25 mouse cellular contexts compared by ENCODE assay signal in the genomic region with DNA sequence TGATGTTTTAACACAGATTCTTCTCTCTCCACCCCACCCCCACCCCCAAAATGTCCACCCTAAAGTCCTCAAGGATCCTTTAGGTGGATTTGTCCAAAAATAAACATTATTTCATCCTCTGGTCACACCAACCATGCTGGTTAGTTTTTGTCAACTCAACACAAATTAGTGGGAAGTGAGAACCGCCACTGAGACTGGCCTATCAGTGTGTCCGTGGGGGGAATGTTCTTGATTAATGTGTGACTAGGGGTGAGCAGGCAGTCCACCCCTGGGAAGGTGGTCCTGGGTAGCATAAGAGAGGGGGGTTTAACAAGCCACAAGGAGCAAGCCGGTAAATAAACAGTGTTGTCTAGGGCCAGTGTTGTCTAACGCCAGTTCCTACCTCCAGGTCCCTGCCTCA. TPM values are rescaled to one million over a fixed set of nuclear protein-coding genes. Genes with fewer than 3 reads are reported as not detected.
DNase-seq lines count a peak whose midpoint lies in the region; ATAC-seq and TF ChIP-seq lines count a peak whose summit lies in the region.
"Had no signal": no experiment of that assay in that cellular context is flagged by ENCODE, and none has a peak within 500 bp of the region (broad histone marks: within the 10 kb centered on the region; RNA-seq: fewer than 3 reads in every experiment).

No protein-coding gene starts in this region.

- no peaks in the 10 kb centered on the region for H3K79me2 ChIP-seq in liver, adult 2 months (ENCODE audit: control insufficient read depth, insufficient read depth, low read length)

- H3K4me3 ChIP-seq in forebrain, embryonic 11.5 days (ENCODE audit: low read depth, low read length): no peak overlapping the region
- H3K4me3 ChIP-seq in forebrain, postnatal 0 days (ENCODE audit: low read depth, low read length): no peak overlapping the region
- H3K4me3 ChIP-seq in liver, adult 2 months (ENCODE audit: insufficient read depth, low read depth, low read length): no peak overlapping the region
- no peak overlapping the region for H3K4me3 ChIP-seq in brown adipose tissue, adult 24 weeks (ENCODE audit: insufficient read depth, low read depth, low read length)
- no peak overlapping the region for H3K4me3 ChIP-seq in left cerebral cortex, adult 2 months
- H3K4me3 ChIP-seq: embryonic facial prominence, embryonic 15.5 days; erythroblast, embryonic 14.5 days; forebrain, embryonic 10.5 days; forebrain, embryonic 15.5 days; heart, adult 2 months; heart, embryonic 12.5 days; hindbrain, embryonic 13.5 days had no signal

- 93% methylated on average over 4 of the region's 4 CpGs for WGBS in forebrain, embryonic 11.5 days
- 90% methylated on average over 4 of the region's 4 CpGs for WGBS in forebrain, postnatal 0 days
- WGBS in liver, adult 2 months: 84% methylated on average over 4 of the region's 4 CpGs

- H3K4me1 ChIP-seq in forebrain, embryonic 11.5 days (replicated peaks; ENCODE audit: control insufficient read depth, insufficient read depth, low read length): peaks cover 4% of the 10 kb centered on the region
- H3K4me1 ChIP-seq in forebrain, postnatal 0 days (ENCODE audit: insufficient read depth): 0 out of 2 replicates have a peak, but pooled peaks cover 6% of the 10 kb centered on the region
- peaks cover 3% of the 10 kb centered on the region for H3K4me1 ChIP-seq in liver, adult 2 months (ENCODE audit: control insufficient read depth, insufficient read depth, low read length)
- H3K4me1 ChIP-seq in brown adipose tissue, adult 24 weeks (ENCODE audit: control insufficient read depth, insufficient read depth, insufficient read length, low read length): no peaks in the 10 kb centered on the region; the same call in 1 of the 2 replicates
- H3K4me1 ChIP-seq: heart, embryonic 12.5 days had no signal

- H3K27ac ChIP-seq in forebrain, embryonic 11.5 days (ENCODE audit: low read depth, low read length): no peak overlapping the region
- H3K27ac ChIP-seq in forebrain, postnatal 0 days (ENCODE audit: low read depth, low read length): no peak overlapping the region
- H3K27ac ChIP-seq in liver, adult 2 months (replicated peaks; ENCODE audit: insufficient read depth, low read depth, low read length): no peak overlapping the region; the same call in 1 of the 2 replicates
- peak overlapping the region; percentile 66 for H3K27ac ChIP-seq in brown adipose tissue, adult 24 weeks (replicated peaks; ENCODE audit: low read depth, low read length)
- H3K27ac ChIP-seq in left cerebral cortex, adult 2 months: no peak overlapping the region
- H3K27ac ChIP-seq: embryonic facial prominence, embryonic 15.5 days; forebrain, embryonic 10.5 days; forebrain, embryonic 15.5 days; heart, adult 2 months; hindbrain, embryonic 13.5 days; hindbrain, postnatal 0 days had no signal

- no peaks in the 10 kb centered on the region for H3K27me3 ChIP-seq in forebrain, embryonic 11.5 days (ENCODE audit: control insufficient read depth, insufficient read depth, low read length)
- H3K27me3 ChIP-seq in forebrain, postnatal 0 days (ENCODE audit: insufficient read depth, low read length): no peaks in the 10 kb centered on the region
- H3K27me3 ChIP-seq in liver, adult 2 months (ENCODE audit: control insufficient read depth, insufficient read depth, low read length): no peaks in the 10 kb centered on the region
- H3K27me3 ChIP-seq: embryonic facial prominence, embryonic 15.5 days; heart, embryonic 12.5 days; hindbrain, embryonic 13.5 days had no signal

- H3K4me2 ChIP-seq in forebrain, embryonic 11.5 days (ENCODE audit: low read depth, low read length, severe bottlenecking): no peak overlapping the region
- H3K4me2 ChIP-seq in forebrain, postnatal 0 days (ENCODE audit: low read depth): no peak overlapping the region
- H3K4me2 ChIP-seq: embryonic facial prominence, embryonic 15.5 days; forebrain, embryonic 15.5 days; heart, embryonic 12.5 days; hindbrain, embryonic 13.5 days had no signal

- no peak for TF ChIP-seq CTCF in forebrain, postnatal 0 days (IDR thresholded peaks at IDR 0.05; ENCODE audit: low read depth)
- TF ChIP-seq CTCF in liver, adult 2 months (IDR thresholded peaks at IDR 0.05; ENCODE audit: low read depth, low read length): no peak
- TF ChIP-seq CTCF in left cerebral cortex, adult 2 months (IDR thresholded peaks at IDR 0.05): no peak

- DNase-seq in forebrain, embryonic 11.5 days (ENCODE audit: low spot score): peak; percentile 40
- no peak for DNase-seq in forebrain, postnatal 0 days
- DNase-seq in liver, adult 2 months (ENCODE audit: extremely low read depth, low read depth, low spot score): peak; percentile 29
- no peak for DNase-seq in liver
- DNase-seq in left cerebral cortex, adult 2 months (ENCODE audit: extremely low spot score in 1 of 2, low spot score in 2 of 2): no peak
- no peak for DNase-seq in left cerebral cortex, adult 18-20 months (ENCODE audit: low spot score in 2 of 2)
- DNase-seq: adrenal gland, adult 2 months; adrenal gland, postnatal 25 days; B cell, adult 2 months; cerebellum, adult 11 months; cerebellum, adult 8-10 months; cerebellum, postnatal 14 days; embryo, embryonic 11 days; gastrocnemius, postnatal 10 days; heart, postnatal 4 days had no signal

- no peak overlapping the region for H3K9ac ChIP-seq in forebrain, embryonic 11.5 days (ENCODE audit: low read length)
- H3K9ac ChIP-seq in forebrain, postnatal 0 days: no peak overlapping the region
- no peak overlapping the region for H3K9ac ChIP-seq in liver, adult 2 months (ENCODE audit: low read depth, low read length)
- H3K9ac ChIP-seq: embryonic facial prominence, embryonic 15.5 days; forebrain, embryonic 15.5 days; heart, embryonic 12.5 days; hindbrain, embryonic 13.5 days had no signal

- H3K36me3 ChIP-seq in forebrain, embryonic 11.5 days (ENCODE audit: control insufficient read depth, insufficient read depth, low read length): no peaks in the 10 kb centered on the region
- no peaks in the 10 kb centered on the region for H3K36me3 ChIP-seq in forebrain, postnatal 0 days (ENCODE audit: insufficient read depth)
- H3K36me3 ChIP-seq in liver, adult 2 months (ENCODE audit: control insufficient read depth, insufficient read depth, low read length): no peaks in the 10 kb centered on the region
- H3K36me3 ChIP-seq: embryonic facial prominence, embryonic 15.5 days; forebrain, embryonic 15.5 days; heart, embryonic 12.5 days; hindbrain, embryonic 13.5 days had no signal

- intact Hi-C loops in left cerebral cortex, adult 2 months (cut with DNase I): no loop called here

- H3K9me3 ChIP-seq in forebrain, embryonic 11.5 days (ENCODE audit: control insufficient read depth, low read length): no peaks in the 10 kb centered on the region
- H3K9me3 ChIP-seq in forebrain, postnatal 0 days (ENCODE audit: low read length): no peaks in the 10 kb centered on the region
- H3K9me3 ChIP-seq: embryonic facial prominence, embryonic 15.5 days; forebrain, embryonic 10.5 days; forebrain, embryonic 15.5 days; heart, embryonic 12.5 days; hindbrain, embryonic 13.5 days had no signal

- TF ChIP-seq POLR2A in liver, adult 2 months (IDR thresholded peaks at IDR 0.05; ENCODE audit: extremely low read depth, insufficient read depth, low read length): no peak

- ATAC-seq in forebrain, embryonic 11.5 days (replicated peaks; ENCODE audit: low FRiP score): no peak
- ATAC-seq in forebrain, postnatal 0 days: no peak
- ATAC-seq: CD4-positive, CD25-positive, alpha-beta regulatory T cell, adult 4 months; forebrain, embryonic 15.5 days; hindbrain, postnatal 0 days had no signal

RNA-seq across cellular contexts. Expression of a gene that starts 21.8 kb away (rescaled TPM):
- 60.7 and 63.5 TPM in 2 replicates for polyA plus RNA-seq in forebrain, embryonic 11.5 days (2014; fragmentation: Nextera tagmentation; extraction: Ambion mirVana)
- 3.0 and 3.5 TPM in 2 replicates for total RNA-seq in forebrain, postnatal 0 days (2014; rRNA removed)
- polyA plus RNA-seq in forebrain, postnatal 0 days (2015; fragmentation: Nextera tagmentation; extraction: Ambion mirVana): 4.4 and 5.2 TPM in 2 replicates
- total RNA-seq in liver, adult 2 months (2014; rRNA removed): 10.6 and 16.2 TPM in 2 replicates
- 14.5 and 17.0 TPM in 2 replicates for polyA plus RNA-seq in liver, adult 2 months (2012; rRNA removed)
- polyA plus RNA-seq in brown adipose tissue, adult 24 weeks (2012; ENCODE audit: insufficient read depth, insufficient read length, missing spikeins): 4.2 and 6.7 TPM in 2 replicates
- total RNA-seq in left cerebral cortex, adult 2 months (2021): 1 to 10 TPM; 1.5 to 1.6 TPM
- total RNA-seq in left cerebral cortex, adult 18-20 months (2021): 1 to 10 TPM; 2.3 to 2.6 TPM

Comparison
In these comparisons a context has a peak if more than half of its experiments do, and no peak if none do; other contexts are left out.
1. DNase-seq: peak in forebrain, embryonic 11.5 days (single experiment) and liver, adult 2 months (single experiment); none in forebrain, postnatal 0 days (single experiment), liver (single experiment), left cerebral cortex, adult 2 months (0 of 2) and left cerebral cortex, adult 18-20 months (0 of 2).